Mouse (Mus musculus) kidney, adult 11 months (tissue): ENCODE measurements around the gene Fpr-rs7.

Experiments
- DNase-seq: peaks from one replicate; pipeline ENCODE4 v3.0.0; 2022

Fpr-rs7 gene

DNA sequence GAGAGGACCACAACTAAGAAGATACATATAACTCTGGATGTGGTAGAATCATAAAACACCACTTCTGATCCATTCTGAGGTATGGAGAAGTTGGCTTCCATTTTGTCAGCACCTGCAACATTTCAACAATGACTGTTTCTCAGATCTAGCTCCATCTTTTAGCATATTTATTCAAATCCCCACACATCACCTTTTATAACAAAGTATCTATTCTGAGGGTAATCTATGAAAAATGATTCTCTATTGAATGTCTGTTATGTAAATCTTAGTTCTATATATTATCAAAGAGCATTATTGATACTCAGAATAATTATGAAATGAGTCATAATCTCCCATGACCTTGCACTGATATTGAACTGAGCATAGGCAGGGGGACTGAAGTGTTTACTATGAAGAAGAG, at the start of gene Fpr-rs7:
TSS of gene Fpr-rs7 (minus strand) at position 101 of the 400 bp plus-strand sequence.
- DNase-seq: no peak

DNA sequence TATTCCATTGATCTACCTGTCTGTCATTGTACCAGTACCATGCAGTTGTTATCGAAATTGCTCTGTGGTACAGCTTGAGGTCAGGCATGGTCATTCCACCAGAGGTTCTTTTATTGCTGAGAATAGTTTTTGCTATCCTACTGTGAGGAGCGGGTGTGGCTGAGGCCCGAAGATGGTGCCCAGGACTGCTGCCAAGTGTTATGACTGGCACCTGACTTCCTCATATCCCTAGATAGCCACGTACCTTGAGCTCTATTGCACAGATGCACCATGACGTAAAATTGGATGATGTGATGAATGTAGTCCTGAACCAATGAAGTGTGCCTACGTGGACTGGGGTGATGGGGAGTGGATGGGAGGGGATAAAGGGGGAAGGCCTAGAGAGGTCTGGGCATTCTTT, 39.9 kb downstream of the Fpr-rs7 start:
- DNase-seq: no peak

DNA sequence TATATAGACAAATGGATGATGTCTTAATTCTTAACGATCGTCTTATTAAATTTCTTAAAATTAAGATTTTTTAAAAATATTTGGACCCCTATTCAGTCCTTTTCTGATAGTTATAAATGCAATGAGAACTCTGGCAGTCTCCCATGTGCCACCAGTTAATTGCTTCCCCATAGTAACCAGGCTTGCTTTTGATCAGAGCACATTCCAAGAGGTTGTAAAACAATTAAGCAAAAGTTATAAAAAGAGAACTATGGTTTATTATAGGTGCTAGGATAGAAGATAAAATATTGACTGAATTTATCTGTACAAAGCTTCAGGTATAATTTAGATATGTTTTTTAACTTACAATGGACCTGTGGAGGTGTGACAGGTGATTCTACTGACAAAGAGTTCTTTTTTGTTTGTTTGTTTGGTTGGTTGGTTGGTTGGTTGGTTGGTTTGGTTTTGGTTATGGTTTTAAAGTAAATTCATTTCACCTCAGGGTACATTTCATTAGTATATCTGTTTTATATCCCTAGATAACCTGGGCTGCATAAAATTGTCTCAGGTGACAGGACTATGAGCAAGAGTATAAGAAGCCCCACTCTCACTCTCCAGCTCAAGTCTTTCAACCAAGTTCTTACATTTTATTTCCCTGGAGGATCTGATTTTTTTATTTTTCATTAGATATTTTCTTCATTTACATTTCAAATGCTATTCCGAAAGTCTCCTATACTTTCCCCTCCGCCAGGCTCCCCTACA, 42.2 kb downstream of the Fpr-rs7 start:
- DNase-seq: no peak
